Mouse (Mus musculus) natural killer cell, adult 2 months (primary cell): Measurements from ENCODE around the gene Matn3.

Experiments used
- DNase-seq, 2 experiments: peaks; one replicate each; pipeline ENCODE4 v3.0.0; 2022; ENCODE audit warnings: low spot score in 2 of 2

Gene Matn3

GRCm38 (mm10) chr12:8936210-8936609, 11.5 kb upstream of the Matn3 start:
- DNase-seq = peak in 1 of 2 experiments; percentile 13

GRCm38 (mm10) chr12:8939490-8939889, 8.2 kb upstream of the Matn3 start:
- no peak for DNase-seq

GRCm38 (mm10) chr12:8940011-8941005, 7.4 kb upstream of the Matn3 start:
- DNase-seq = no peak

GRCm38 (mm10) chr12:8941131-8941615, 6.6 kb upstream of the Matn3 start:
- DNase-seq = no peak

- DNase-seq = no peak
Observed at GRCm38 (mm10) chr12:8941699-8942392, 5.9 kb upstream of the Matn3 start.

- DNase-seq = no peak
Observed at GRCm38 (mm10) chr12:8947163-8947562, 566 bp upstream of the Matn3 start.

GRCm38 (mm10) chr12:8953136-8953535, 5.4 kb downstream of the Matn3 start:
- no peak for DNase-seq

GRCm38 (mm10) chr12:8954161-8954561, 6.4 kb downstream of the Matn3 start:
- DNase-seq = no peak

GRCm38 (mm10) chr12:8961607-8962316, 14.0 kb downstream of the Matn3 start:
- no peak for DNase-seq

GRCm38 (mm10) chr12:8969828-8970227, 22.1 kb downstream of the Matn3 start:
- no peak for DNase-seq

GRCm38 (mm10) chr12:8973820-8974465, 26.2 kb downstream of the Matn3 start, which contains the start of gene Wdr35:
Gene Wdr35 (plus strand): TSS chr12:8973892.
- peak; percentile 85 to 90 for DNase-seq

GRCm38 (mm10) chr12:8975076-8975475, 27.3 kb downstream of the Matn3 start:
- no peak for DNase-seq

- DNase-seq = no peak
Observed at GRCm38 (mm10) chr12:8993231-8993630, 45.5 kb downstream of the Matn3 start.

- peak in 1 of 2 experiments; percentile 9 for DNase-seq
Observed at GRCm38 (mm10) chr12:8998318-8998717, 50.6 kb downstream of the Matn3 start.

GRCm38 (mm10) chr12:9002038-9002648, 54.4 kb downstream of the Matn3 start:
- DNase-seq = peak; percentile 51 to 67

- no peak for DNase-seq
Observed at GRCm38 (mm10) chr12:9007146-9007545, 59.4 kb downstream of the Matn3 start.

- no peak for DNase-seq
Observed at GRCm38 (mm10) chr12:9007811-9008210, 60.1 kb downstream of the Matn3 start.

- DNase-seq = no peak
Observed at GRCm38 (mm10) chr12:9010311-9010710, 62.6 kb downstream of the Matn3 start.

- DNase-seq = no peak
Observed at GRCm38 (mm10) chr12:9016376-9016775, 68.6 kb downstream of the Matn3 start.

GRCm38 (mm10) chr12:9020431-9020830, 72.7 kb downstream of the Matn3 start:
- no peak for DNase-seq

- DNase-seq = no peak
Observed at GRCm38 (mm10) chr12:9020986-9021385, 73.3 kb downstream of the Matn3 start.
